Mouse (Mus musculus) intestine, embryonic 15.5 days (tissue): ENCODE data around the gene Crebl2. TPM values are rescaled to one million over a fixed set of nuclear protein-coding genes. Genes with fewer than 3 reads are reported as not detected.
A peak's percentile ranks its signal among the peaks of the same experiment; 100 is the strongest.

Source experiments
- ATAC-seq: fragments of 200-750 bp; cut with Nextera tagmentation; 2 replicates; pipeline ENCODE4 v1.8.0; 2017; ENCODE audit warnings: moderate TSS enrichment, moderate library complexity
- H3K27ac ChIP-seq: fragments of 300-500 bp; sonication (generic); 2 replicates; pipeline ENCODE4 v1.5.1; 2015; ENCODE audit warnings: mild to moderate bottlenecking, inconsistent platforms
- H3K27me3 ChIP-seq: fragments of 300-500 bp; sonication (generic); replicated peaks from 2 replicates; pipeline ENCODE4 v1.6.1; 2015; ENCODE audit warnings: inconsistent platforms
- H3K36me3 ChIP-seq: fragments of 300-500 bp; sonication (generic); 2 replicates; pipeline ENCODE4 v1.6.1; 2015; ENCODE audit warnings: inconsistent platforms
- H3K4me1 ChIP-seq: fragments of 300-500 bp; sonication (generic); replicated peaks from 2 replicates; pipeline ENCODE4 v1.6.1; 2015; ENCODE audit warnings: inconsistent platforms
- H3K4me2 ChIP-seq: fragments of 300-500 bp; sonication (generic); replicated peaks from 2 replicates; pipeline ENCODE4 v1.6.1; 2015; ENCODE audit warnings: mild to moderate bottlenecking, inconsistent platforms
- H3K4me3 ChIP-seq: fragments of 300-500 bp; sonication (generic); replicated peaks from 2 replicates; pipeline ENCODE4 v1.5.1; 2015; ENCODE audit warnings: inconsistent platforms
- H3K9ac ChIP-seq: fragments of 300-500 bp; sonication (generic); 2 replicates; pipeline ENCODE4 v1.6.1; 2015; ENCODE audit warnings: inconsistent platforms
- H3K9me3 ChIP-seq: fragments of 300-500 bp; sonication (generic); 2 replicates; pipeline ENCODE4 v1.6.1; 2016; ENCODE audit warnings: inconsistent platforms
- WGBS: fragments of 180-500 bp; shearing (Covaris S2); methylation state at CpG from one replicate; pipeline ENCODE4 v1.1.7; 2015; 5-methylcytosine and 5-hydroxymethylcytosine counted together
- polyA plus RNA-seq: library from polyadenylated mRNA; unstranded; fragments of >200 nt; fragmentation: Nextera tagmentation; extraction: Ambion mirVana; gene quantifications from 2 replicates; pipeline ENCODE4 v1.2.1, GENCODE M21; 2015

The Crebl2 gene
- polyA plus RNA-seq, 1 experiment from 2014 or later = 3.6 TPM

- H3K9me3 ChIP-seq = no peaks in the 10 kb centered on the region
- no peaks in the 10 kb centered on the region for H3K27me3 ChIP-seq
- H3K4me1 ChIP-seq = no peaks in the 10 kb centered on the region
- no peak overlapping the region for H3K9ac ChIP-seq
- no peak overlapping the region for H3K27ac ChIP-seq
- WGBS = 64% methylated on average over 1 of the region's 1 CpGs
- H3K4me3 ChIP-seq = no peak overlapping the region
- no peak overlapping the region for H3K4me2 ChIP-seq
- H3K36me3 ChIP-seq = no peaks in the 10 kb centered on the region
- no peak for ATAC-seq
These were observed 28.5 kb upstream of the Crebl2 start for GRCm38 (mm10) chr6:134801483-134801882.

DNA sequence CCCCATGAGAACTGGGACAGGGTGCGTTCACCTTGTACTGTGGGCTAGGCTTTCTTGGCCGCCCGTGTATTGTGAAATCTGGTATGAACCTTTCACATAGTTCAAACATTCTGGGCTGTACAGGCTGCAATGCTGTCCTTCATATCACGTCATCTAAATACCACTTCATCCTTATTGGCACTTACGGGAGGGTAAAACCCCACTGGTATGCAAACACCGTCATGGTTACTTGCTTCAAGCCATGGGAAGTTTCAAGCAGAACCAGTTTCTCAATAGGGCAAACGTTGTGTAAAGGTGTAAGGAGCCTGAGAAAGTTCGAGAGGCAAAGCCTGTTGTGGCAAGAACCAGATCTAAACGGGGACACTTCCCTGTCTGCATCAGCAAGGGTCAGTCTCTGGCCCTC is 27.3 kb upstream of the Crebl2 start:
- no peak overlapping the region for H3K27ac ChIP-seq
- no peaks in the 10 kb centered on the region for H3K36me3 ChIP-seq
- H3K4me3 ChIP-seq = no peak overlapping the region
- H3K4me2 ChIP-seq = no peak overlapping the region
- no peaks in the 10 kb centered on the region for H3K9me3 ChIP-seq
- WGBS = 57% methylated on average over 9 of the region's 9 CpGs
- H3K4me1 ChIP-seq = no peaks in the 10 kb centered on the region
- peak; percentile 92 for ATAC-seq
- H3K27me3 ChIP-seq = no peaks in the 10 kb centered on the region
- no peak overlapping the region for H3K9ac ChIP-seq

- Histone ChIP-seq H3K9me3 (no peaks in the 10 kb centered on the region), H3K4me3 (no peak overlapping the region), H3K9ac (no peak overlapping the region), H3K27ac (no peak overlapping the region), H3K27me3 (no peaks in the 10 kb centered on the region), H3K36me3 (no peaks in the 10 kb centered on the region), H3K4me2 (no peak overlapping the region), H3K4me1 (no peaks in the 10 kb centered on the region)
- 71% methylated on average over 5 of the region's 5 CpGs for WGBS
- ATAC-seq = no peak
These were observed 25.1 kb upstream of the Crebl2 start for GRCm38 (mm10) chr6:134804736-134805277.

DNA sequence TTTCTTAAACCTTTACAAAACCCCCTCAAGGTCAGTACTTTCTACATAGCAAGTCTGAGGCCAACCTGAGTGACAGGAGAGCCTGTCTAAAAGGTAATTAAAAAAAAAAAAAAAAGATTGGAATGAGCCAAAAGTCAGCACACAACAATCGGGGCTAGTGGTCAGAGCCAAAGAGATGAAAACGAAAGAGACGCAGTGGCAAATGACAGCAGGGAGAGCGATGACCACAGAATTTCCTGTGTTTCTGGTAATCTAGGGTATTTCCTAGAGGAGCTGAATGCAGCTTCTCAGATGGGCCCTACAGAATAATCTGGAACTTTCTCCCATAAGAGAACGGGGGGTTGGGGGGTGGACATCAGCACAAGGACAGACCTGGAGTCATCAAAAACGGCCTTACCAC is 23.8 kb upstream of the Crebl2 start:
- H3K36me3 ChIP-seq = no peaks in the 10 kb centered on the region
- H3K4me1 ChIP-seq = no peaks in the 10 kb centered on the region
- ATAC-seq = no peak
- no peak overlapping the region for H3K9ac ChIP-seq
- H3K4me3 ChIP-seq = no peak overlapping the region
- no peaks in the 10 kb centered on the region for H3K27me3 ChIP-seq
- 87% methylated on average over 6 of the region's 6 CpGs for WGBS
- H3K27ac ChIP-seq = no peak overlapping the region
- no peak overlapping the region for H3K4me2 ChIP-seq
- H3K9me3 ChIP-seq = no peaks in the 10 kb centered on the region

DNA sequence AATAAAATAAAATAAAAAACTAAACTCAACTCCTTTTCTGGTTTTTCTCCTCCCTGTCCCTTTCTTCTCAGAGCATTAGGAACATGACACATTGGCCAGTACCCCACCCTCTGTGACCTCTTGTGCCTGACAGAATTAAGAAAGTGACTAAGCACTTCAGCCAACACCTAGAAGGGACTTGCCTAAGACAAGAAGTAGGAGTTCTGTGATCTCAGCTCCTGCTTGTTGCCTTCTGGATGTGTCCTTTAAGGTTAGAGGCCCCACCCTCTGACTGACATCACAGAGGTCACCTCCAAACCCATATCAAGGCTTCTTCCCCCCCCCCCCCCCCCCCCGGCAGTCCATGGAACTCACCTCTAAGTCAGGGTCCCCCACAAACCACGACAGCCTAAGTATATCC is 22.9 kb upstream of the Crebl2 start:
- Histone ChIP-seq H3K9me3 (no peaks in the 10 kb centered on the region), H3K4me1 (no peaks in the 10 kb centered on the region), H3K27ac (no peak overlapping the region), H3K9ac (no peak overlapping the region), H3K4me3 (no peak overlapping the region), H3K36me3 (no peaks in the 10 kb centered on the region), H3K4me2 (no peak overlapping the region), H3K27me3 (no peaks in the 10 kb centered on the region)
- ATAC-seq = no peak
- WGBS = 67% methylated on average over 1 of the region's 2 CpGs

GRCm38 (mm10) chr6:134807794-134808193 is 22.2 kb upstream of the Crebl2 start:
- H3K4me1 ChIP-seq = no peaks in the 10 kb centered on the region
- WGBS = 91% methylated on average over 11 of the region's 11 CpGs
- H3K4me2 ChIP-seq = no peak overlapping the region
- no peaks in the 10 kb centered on the region for H3K9me3 ChIP-seq
- H3K4me3 ChIP-seq = no peak overlapping the region
- ATAC-seq = no peak
- no peaks in the 10 kb centered on the region for H3K27me3 ChIP-seq
- H3K9ac ChIP-seq = no peak overlapping the region
- no peak overlapping the region for H3K27ac ChIP-seq
- H3K36me3 ChIP-seq = no peaks in the 10 kb centered on the region

GRCm38 (mm10) chr6:134813066-134813465 is 16.9 kb upstream of the Crebl2 start:
- H3K4me3 ChIP-seq = no peak overlapping the region
- WGBS = 85% methylated on average over 1 of the region's 1 CpGs
- no peak overlapping the region for H3K27ac ChIP-seq
- H3K9ac ChIP-seq = no peak overlapping the region
- ATAC-seq = no peak
- no peak overlapping the region for H3K4me2 ChIP-seq
- no peaks in the 10 kb centered on the region for H3K4me1 ChIP-seq
- no peaks in the 10 kb centered on the region for H3K27me3 ChIP-seq
- no peaks in the 10 kb centered on the region for H3K36me3 ChIP-seq
- no peaks in the 10 kb centered on the region for H3K9me3 ChIP-seq

GRCm38 (mm10) chr6:134817051-134817928 is 12.7 kb upstream of the Crebl2 start:
- no peak for ATAC-seq
- H3K27me3 ChIP-seq = no peaks in the 10 kb centered on the region
- H3K4me1 ChIP-seq = no peaks in the 10 kb centered on the region
- H3K27ac ChIP-seq = no peak overlapping the region
- H3K9ac ChIP-seq = no peak overlapping the region
- no peaks in the 10 kb centered on the region for H3K36me3 ChIP-seq
- H3K4me2 ChIP-seq = no peak overlapping the region
- no peak overlapping the region for H3K4me3 ChIP-seq
- no peaks in the 10 kb centered on the region for H3K9me3 ChIP-seq
- WGBS = 53% methylated on average over 12 of the region's 12 CpGs

GRCm38 (mm10) chr6:134819741-134820140 is 10.2 kb upstream of the Crebl2 start:
- H3K27ac ChIP-seq = no peak overlapping the region
- no peaks in the 10 kb centered on the region for H3K9me3 ChIP-seq
- no peaks in the 10 kb centered on the region for H3K27me3 ChIP-seq
- H3K4me1 ChIP-seq = no peaks in the 10 kb centered on the region
- H3K9ac ChIP-seq = no peak overlapping the region
- H3K36me3 ChIP-seq = no peaks in the 10 kb centered on the region
- no peak overlapping the region for H3K4me3 ChIP-seq
- no peak for ATAC-seq
- WGBS = 40% methylated on average over 5 of the region's 5 CpGs
- no peak overlapping the region for H3K4me2 ChIP-seq

DNA sequence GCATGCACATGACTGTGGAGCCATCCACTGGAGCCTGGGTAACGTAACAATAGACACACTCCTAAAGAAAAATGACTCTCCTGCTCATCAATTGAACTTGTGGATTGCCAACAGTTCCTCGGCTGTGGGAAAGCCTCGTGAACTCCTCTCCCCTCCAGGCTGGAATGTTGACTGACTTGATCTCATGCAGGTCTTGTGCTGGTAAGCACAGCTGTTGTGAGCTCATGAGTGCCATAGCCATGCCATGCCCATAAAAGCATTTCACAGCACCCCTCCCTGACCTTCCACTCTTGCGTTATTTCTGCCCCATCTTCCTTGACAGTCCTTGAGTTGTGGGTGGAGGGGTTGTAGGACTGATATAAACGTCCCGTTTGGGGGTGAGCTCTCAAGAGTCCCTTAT is 9.5 kb upstream of the Crebl2 start:
- Histone ChIP-seq H3K27ac (no peak overlapping the region), H3K36me3 (no peaks in the 10 kb centered on the region), H3K9ac (no peak overlapping the region), H3K27me3 (no peaks in the 10 kb centered on the region), H3K4me3 (no peak overlapping the region), H3K9me3 (no peaks in the 10 kb centered on the region), H3K4me1 (no peaks in the 10 kb centered on the region), H3K4me2 (no peak overlapping the region)
- WGBS = 47% methylated on average over 6 of the region's 6 CpGs
- no peak for ATAC-seq

DNA sequence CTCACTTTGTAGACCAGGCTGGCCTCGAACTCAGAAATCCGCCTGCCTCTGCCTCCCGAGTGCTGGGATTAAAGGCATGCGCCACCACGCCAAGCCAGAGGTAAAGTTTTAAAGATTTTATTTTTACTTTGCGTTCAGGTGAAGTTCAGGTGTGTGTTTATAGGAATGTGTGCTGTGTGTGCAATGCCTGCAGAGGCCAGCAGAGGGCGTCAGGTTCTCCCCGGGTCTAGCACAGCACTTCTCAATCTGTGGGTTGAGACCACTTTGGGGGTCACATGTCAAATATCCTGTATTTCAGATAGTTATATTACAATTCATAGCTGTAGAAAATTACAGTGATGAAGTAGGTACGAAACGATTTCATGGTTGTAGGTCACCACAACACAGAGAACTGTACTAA is 7.1 kb upstream of the Crebl2 start:
- H3K36me3 ChIP-seq = no peaks in the 10 kb centered on the region
- no peak overlapping the region for H3K27ac ChIP-seq
- no peaks in the 10 kb centered on the region for H3K27me3 ChIP-seq
- no peak overlapping the region for H3K4me2 ChIP-seq
- H3K9ac ChIP-seq = no peak overlapping the region
- 73% methylated on average over 10 of the region's 10 CpGs for WGBS
- no peak for ATAC-seq
- no peaks in the 10 kb centered on the region for H3K4me1 ChIP-seq
- H3K4me3 ChIP-seq = no peak overlapping the region
- H3K9me3 ChIP-seq = no peaks in the 10 kb centered on the region

DNA sequence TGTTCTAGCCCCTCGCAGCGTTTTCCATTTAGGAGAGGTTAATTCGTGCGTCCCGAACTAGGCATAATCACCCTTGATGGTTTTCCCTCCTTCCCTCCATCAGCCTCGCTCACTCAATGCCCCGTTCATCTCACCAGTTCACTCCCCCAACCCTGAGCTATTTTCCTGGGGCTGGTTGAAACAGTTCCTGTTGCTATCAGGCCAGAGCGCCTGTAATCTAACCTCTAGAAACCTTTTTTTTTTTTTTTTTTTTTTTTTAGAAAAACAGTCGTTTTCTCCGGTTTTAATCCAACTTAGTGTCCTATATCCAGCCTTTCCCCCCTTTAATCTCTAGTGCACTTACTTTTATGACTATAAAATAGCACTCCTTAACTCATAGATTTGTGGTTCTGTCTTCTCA is 822 bp downstream of the Crebl2 start:
- Histone ChIP-seq H3K27ac (peak overlapping the region; percentile 95; the same call in 1 of the 2 replicates), H3K9me3 (no peaks in the 10 kb centered on the region), H3K4me2 (peak overlapping the region; percentile 61), H3K36me3 (no peaks in the 10 kb centered on the region), H3K27me3 (no peaks in the 10 kb centered on the region), H3K4me3 (peak overlapping the region; percentile 66), H3K4me1 (peaks cover 5% of the 10 kb centered on the region; the same call in 1 of the 2 replicates), H3K9ac (peak overlapping the region; percentile 59)
- 2% methylated on average over 10 of the region's 10 CpGs for WGBS
- no peak for ATAC-seq
